Mouse (Mus musculus) heart, embryonic 14.5 days (tissue): ENCODE measurements around the gene A930004D18Rik. TPM values are rescaled to one million over a fixed set of nuclear protein-coding genes. Genes with fewer than 3 reads are reported as not detected.

ENCODE experiments used
- ATAC-seq: fragments of 200-750 bp; cut with Nextera tagmentation; 2 replicates; pipeline ENCODE4 v1.8.0; 2017; ENCODE audit warnings: low read depth, moderate TSS enrichment; ENCODE audit not compliant: insufficient number of reproducible peaks, insufficient read depth, low FRiP score
- H3K27ac ChIP-seq, 2 experiments: fragments of 200-500 bp in 1 of 2; fragments of 300-500 bp in 1 of 2; sonication (generic) in 1 of 2; replicated peaks in 1 of 2; 2 replicates each; pipeline ENCODE4 v1.5.1; 2012 to 2014; ENCODE audit warnings: low read depth in 2 of 2, low read length in 2 of 2, control low read depth in 1 of 2, mild to moderate bottlenecking in 1 of 2, mixed read lengths in 1 of 2; ENCODE audit not compliant: control insufficient read depth in 1 of 2, insufficient read depth in 1 of 2
- H3K27me3 ChIP-seq: fragments of 300-500 bp; sonication (generic); 2 replicates; pipeline ENCODE4 v1.6.1; 2014; ENCODE audit warnings: mild to moderate bottlenecking, low read length, control low read depth; ENCODE audit not compliant: control insufficient read depth, insufficient read depth
- H3K36me3 ChIP-seq: fragments of 300-500 bp; sonication (generic); 2 replicates; pipeline ENCODE4 v1.6.1; 2014; ENCODE audit warnings: mild to moderate bottlenecking, control low read depth, low read length, mixed read lengths; ENCODE audit not compliant: control insufficient read depth, insufficient read depth
- H3K4me1 ChIP-seq, 2 experiments: fragments of 200-500 bp in 1 of 2; fragments of 300-500 bp in 1 of 2; sonication (generic) in 1 of 2; 2 replicates each; pipeline ENCODE4 v1.6.1; 2012 to 2014; ENCODE audit warnings: low read length in 2 of 2, control low read depth in 1 of 2, mixed read lengths in 1 of 2; ENCODE audit not compliant: control insufficient read depth in 2 of 2, insufficient read depth in 2 of 2
- H3K4me2 ChIP-seq: fragments of 300-500 bp; sonication (generic); 2 replicates; pipeline ENCODE4 v1.6.1; 2014; ENCODE audit warnings: mild to moderate bottlenecking, low read length
- H3K4me3 ChIP-seq, 2 experiments: fragments of 200-500 bp in 1 of 2; fragments of 300-500 bp in 1 of 2; sonication (generic) in 1 of 2; 2 replicates each; pipeline ENCODE4 v1.5.1; 2012 to 2014; ENCODE audit warnings: low read length in 2 of 2, mild to moderate bottlenecking in 2 of 2, control low read depth in 1 of 2, low read depth in 1 of 2, moderate library complexity in 1 of 2; ENCODE audit not compliant: control insufficient read depth in 1 of 2, insufficient read depth in 1 of 2
- H3K9ac ChIP-seq: fragments of 300-500 bp; sonication (generic); 2 replicates; pipeline ENCODE4 v1.6.1; 2014; ENCODE audit warnings: mild to moderate bottlenecking, low read length
- H3K9me3 ChIP-seq: fragments of 300-500 bp; sonication (generic); 2 replicates; pipeline ENCODE4 v1.6.1; 2016; ENCODE audit warnings: low read length, control low read depth; ENCODE audit not compliant: control insufficient read depth
- WGBS: fragments of 180-500 bp; shearing (Covaris S2); extraction: QIAGEN DNeasy Blood & Tissue Kit; methylation state at CpG from one replicate; pipeline ENCODE4 v1.1.7; 2014; 5-methylcytosine and 5-hydroxymethylcytosine counted together
- polyA plus RNA-seq: library from polyadenylated mRNA; unstranded; fragments of >200 nt; fragmentation: Nextera tagmentation; extraction: Ambion mirVana; gene quantifications from 2 replicates; pipeline ENCODE4 v1.2.1, GENCODE M21; 2014

Gene A930004D18Rik
- polyA plus RNA-seq: 5.8 and 8.9 TPM in 2 replicates

DNA sequence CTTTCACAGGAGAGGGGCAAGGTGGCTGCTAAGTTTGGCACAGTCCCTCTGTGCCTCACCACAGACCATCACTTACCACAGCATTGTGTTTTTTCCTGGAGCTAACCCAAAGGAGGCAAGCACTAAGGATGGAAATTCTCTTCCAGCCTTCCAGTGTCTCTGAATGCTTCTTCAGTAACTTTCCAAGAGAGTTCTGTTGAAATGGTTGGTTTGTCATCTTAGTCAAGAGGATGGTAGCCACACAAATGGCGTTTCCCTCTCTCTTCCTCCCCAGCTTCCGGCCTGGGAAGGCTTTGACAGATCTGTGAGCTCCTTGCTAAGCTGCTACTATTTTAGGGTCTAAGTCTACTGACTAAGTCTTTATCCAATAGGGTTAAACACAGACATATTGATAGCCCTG lies at the start of gene A930004D18Rik:
TSS of gene A930004D18Rik (minus strand) at position 247 of the 400 bp plus-strand sequence.
- Histone ChIP-seq H3K9me3 (no peaks in the 10 kb centered on the region), H3K36me3 (no peaks in the 10 kb centered on the region), H3K27me3 (no peaks in the 10 kb centered on the region), H3K9ac (no peak within 1 kb of the TSS), H3K4me3 (no peak within 1 kb of the TSS), H3K4me2 (no peak within 1 kb of the TSS), H3K4me1 (peaks cover 32 to 49% of the 10 kb centered on the region in 2 experiments), H3K27ac (no peak within 1 kb of the TSS)
- WGBS: 42% methylated on average over 2 of the region's 2 CpGs
- no peak for ATAC-seq

- H3K36me3 ChIP-seq: peaks cover 86% of the 10 kb centered on the region
- ATAC-seq: no peak
- 89% methylated on average over 2 of the region's 2 CpGs for WGBS
Measured at GRCm38 (mm10) chr2:18080182-18080860, 42.8 kb upstream of the A930004D18Rik start.

DNA sequence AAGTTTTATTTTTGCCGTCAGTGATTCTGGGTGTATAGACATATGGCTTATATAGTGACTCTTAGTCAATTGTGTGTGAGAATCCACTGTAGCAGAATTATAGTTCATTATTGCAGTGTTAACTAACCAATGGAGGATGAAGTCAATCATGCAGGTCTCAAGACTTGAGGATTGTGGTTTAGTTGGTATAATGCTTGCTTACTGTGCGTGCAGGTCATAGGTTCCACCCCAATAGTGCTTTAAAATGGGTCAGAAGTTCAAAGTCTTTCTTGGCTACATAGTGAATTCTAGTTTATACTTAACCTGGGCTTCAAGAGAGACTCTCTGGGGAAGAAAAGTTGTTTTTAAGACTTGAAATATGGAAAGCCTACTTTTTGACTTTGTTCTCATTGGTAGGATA lies 34.4 kb upstream of the A930004D18Rik start:
- peaks cover 71% of the 10 kb centered on the region for H3K36me3 ChIP-seq
- H3K27ac ChIP-seq: no peak overlapping the region
- no peaks in the 10 kb centered on the region for H3K4me1 ChIP-seq
- 90% methylated on average over 2 of the region's 2 CpGs for WGBS
- ATAC-seq: no peak
- H3K27me3 ChIP-seq: no peaks in the 10 kb centered on the region
- H3K4me2 ChIP-seq: no peak overlapping the region
- no peak overlapping the region for H3K9ac ChIP-seq
- no peaks in the 10 kb centered on the region for H3K9me3 ChIP-seq
- no peak overlapping the region for H3K4me3 ChIP-seq

More at GRCm38 (mm10) chr2:18080182-18080860, 42.8 kb upstream of the A930004D18Rik start:
- Histone ChIP-seq H3K9ac (no peak overlapping the region), H3K4me1 (no peaks in the 10 kb centered on the region), H3K27me3 (no peaks in the 10 kb centered on the region), H3K27ac (no peak overlapping the region), H3K4me3 (no peak overlapping the region), H3K9me3 (no peaks in the 10 kb centered on the region), H3K4me2 (no peak overlapping the region)

DNA sequence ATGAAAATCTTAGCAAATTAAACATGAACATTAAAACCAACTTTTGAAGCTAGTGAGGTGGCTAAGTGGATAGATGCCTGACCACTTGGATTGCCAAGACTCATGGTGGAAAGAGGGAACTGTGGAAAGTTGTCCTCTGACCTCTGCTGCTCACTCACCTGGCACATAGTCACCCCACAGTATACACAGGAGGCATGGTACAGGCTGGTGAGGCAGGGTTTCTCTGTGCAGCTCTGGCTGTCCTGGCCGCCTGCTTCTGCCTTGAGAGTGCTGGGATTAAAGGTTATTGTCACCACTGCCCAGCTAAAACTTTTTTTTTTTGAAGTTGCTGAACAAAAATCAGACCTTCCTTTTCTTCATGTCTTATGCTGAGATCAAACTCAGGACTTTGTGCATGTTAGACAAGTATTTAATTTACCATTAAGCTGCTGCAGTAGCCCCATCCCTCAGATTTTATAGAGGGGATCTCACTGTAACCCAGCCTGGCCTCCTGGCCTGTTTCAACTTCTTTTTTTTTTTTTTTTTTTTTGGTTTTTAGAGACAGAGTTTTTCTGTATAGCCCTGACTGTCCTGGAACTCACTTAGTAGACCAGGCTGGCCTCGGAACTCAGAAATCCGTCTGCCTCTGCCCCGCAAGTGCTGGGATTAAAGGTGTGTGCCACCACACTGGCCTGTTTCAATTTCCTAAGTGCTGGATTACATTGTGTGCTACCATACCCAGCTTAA lies 30.7 kb upstream of the A930004D18Rik start:
- ATAC-seq: no peak
- Histone ChIP-seq H3K36me3 (peaks cover 44% of the 10 kb centered on the region), H3K4me2 (no peak overlapping the region), H3K4me1 (peaks cover 0 to 13% of the 10 kb centered on the region in 2 experiments; a peak in 2 of 4 replicates), H3K9me3 (no peaks in the 10 kb centered on the region), H3K27ac (no peak overlapping the region), H3K27me3 (no peaks in the 10 kb centered on the region), H3K9ac (no peak overlapping the region), H3K4me3 (no peak overlapping the region)
- WGBS: 90% methylated on average over 4 of the region's 4 CpGs

- no peak for ATAC-seq
- Histone ChIP-seq H3K9me3 (no peaks in the 10 kb centered on the region), H3K4me3 (peak overlapping the region in 1 of 2 experiments; percentile 92; a peak in 1 of 4 replicates), H3K27ac (no peak overlapping the region), H3K27me3 (no peaks in the 10 kb centered on the region), H3K9ac (peak overlapping the region; percentile 22; the same call in 1 of the 2 replicates), H3K36me3 (peaks cover 26% of the 10 kb centered on the region), H3K4me1 (peaks cover 0 to 13% of the 10 kb centered on the region in 2 experiments; a peak in 2 of 4 replicates), H3K4me2 (peak overlapping the region; percentile 89)
Measured at GRCm38 (mm10) chr2:18066436-18066835, 28.9 kb upstream of the A930004D18Rik start.

GRCm38 (mm10) chr2:18065708-18066030 lies 28.1 kb upstream of the A930004D18Rik start:
- H3K4me3 ChIP-seq: peak overlapping the region; percentile 75 to 92
- WGBS: 8% methylated on average over 6 of the region's 6 CpGs

DNA sequence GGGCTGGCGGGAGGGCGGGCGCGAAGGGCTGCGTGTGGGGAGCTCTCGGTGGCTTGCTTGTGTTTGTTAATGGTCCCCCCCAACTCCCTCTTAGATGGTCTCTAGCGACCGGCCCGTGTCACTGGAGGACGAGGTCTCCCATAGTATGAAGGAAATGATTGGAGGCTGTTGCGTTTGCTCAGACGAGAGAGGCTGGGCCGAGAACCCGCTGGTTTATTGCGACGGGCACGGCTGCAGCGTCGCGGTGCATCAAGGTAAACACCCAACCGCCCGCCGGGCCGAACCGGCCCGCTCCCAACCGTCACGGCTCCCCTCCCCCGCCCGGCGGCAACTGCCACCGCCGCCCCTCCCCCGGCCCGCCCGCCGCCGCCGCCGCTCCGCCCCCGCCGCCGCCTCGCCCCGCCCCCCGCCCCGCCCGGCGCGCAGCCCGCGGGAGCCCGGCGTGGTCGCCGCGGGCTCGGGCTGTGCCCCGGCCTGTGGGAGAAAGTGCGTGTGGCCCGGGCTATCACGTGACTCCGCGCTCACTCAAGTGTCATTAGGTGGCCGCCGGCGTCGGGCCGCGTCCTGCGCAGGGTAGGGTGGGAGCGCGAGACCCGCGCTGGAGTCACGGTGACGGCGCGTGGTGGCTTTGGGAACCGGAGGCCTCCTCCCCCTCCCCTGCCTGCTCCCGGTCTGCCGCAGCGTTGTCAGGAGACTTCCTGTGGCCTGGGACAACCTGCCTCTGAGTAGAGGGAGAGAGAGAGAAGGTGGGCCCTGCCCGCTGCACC lies 27.6 kb upstream of the A930004D18Rik start:
- H3K9ac ChIP-seq: peak overlapping the region; percentile 96
- peak; percentile 65 for ATAC-seq
- H3K9me3 ChIP-seq: no peaks in the 10 kb centered on the region
- H3K27ac ChIP-seq: peak overlapping the region; percentile 100
- peaks cover 0 to 13% of the 10 kb centered on the region in 2 experiments; a peak in 2 of 4 replicates for H3K4me1 ChIP-seq
- H3K4me2 ChIP-seq: peak overlapping the region; percentile 89
- no peaks in the 10 kb centered on the region for H3K27me3 ChIP-seq
- under 1% methylated on average over 49 of the region's 85 CpGs for WGBS
- peaks cover 20% of the 10 kb centered on the region for H3K36me3 ChIP-seq
- H3K4me3 ChIP-seq: peak overlapping the region; percentile 75 to 92

More at GRCm38 (mm10) chr2:18065708-18066030, 28.1 kb upstream of the A930004D18Rik start:
- Histone ChIP-seq H3K36me3 (peaks cover 21% of the 10 kb centered on the region), H3K4me2 (peak overlapping the region; percentile 89), H3K9me3 (no peaks in the 10 kb centered on the region), H3K27me3 (no peaks in the 10 kb centered on the region), H3K9ac (peak overlapping the region; percentile 96), H3K27ac (peak overlapping the region; percentile 79 to 100), H3K4me1 (peaks cover 0 to 13% of the 10 kb centered on the region in 2 experiments; a peak in 2 of 4 replicates)
- ATAC-seq: no peak
